Mouse (Mus musculus): Measurements from ENCODE around the gene Madcam1. TPM values are rescaled to one million over a fixed set of nuclear protein-coding genes. Genes with fewer than 3 reads are reported as not detected.

Gene Madcam1
- total and polyA plus RNA-seq, 2 experiments from 2014 or later, result 1.3 to 1.9 TPM

- Histone ChIP-seq H3K27ac (ENCODE audit: low read depth, low read length) (no peak overlapping the region), H3K9me3 (ENCODE audit: low read length) (no peaks in the 10 kb centered on the region), H3K4me2 (ENCODE audit: low read depth, low read length, poor library complexity, severe bottlenecking) (no peak overlapping the region), H3K9ac (replicated peaks; ENCODE audit: low read length, poor library complexity, severe bottlenecking) (no peak overlapping the region), H3K4me1 (ENCODE audit: insufficient read depth, low read length) (no peaks in the 10 kb centered on the region; the same call in 1 of the 2 replicates), H3K4me3 (ENCODE audit: low read depth, low read length) (no peak overlapping the region), H3K27me3 (ENCODE audit: insufficient read depth, low read length) (no peaks in the 10 kb centered on the region), H3K36me3 (ENCODE audit: insufficient read depth, low read length) (peaks cover 33% of the 10 kb centered on the region)
- 84% methylated on average over 1 of the region's 1 CpGs for WGBS
- DNase-seq (ENCODE audit: low spot score), result no peak
- TF ChIP-seq CTCF (IDR thresholded peaks at IDR 0.05), result peak; percentile 50
- ATAC-seq (ENCODE audit: low FRiP score), result no peak
Measured at GRCm38 (mm10) chr10:79712029-79712428, 47.7 kb downstream of the Madcam1 start.

- 13% methylated on average over 4 of the region's 6 CpGs for WGBS
Measured at GRCm38 (mm10) chr10:79712499-79713126, 48.3 kb downstream of the Madcam1 start.

GRCm38 (mm10) chr10:79713163-79713562, 48.8 kb downstream of the Madcam1 start:
- Histone ChIP-seq H3K4me3 (ENCODE audit: low read depth, low read length) (no peak overlapping the region), H3K36me3 (ENCODE audit: insufficient read depth, low read length) (peaks cover 33% of the 10 kb centered on the region), H3K27me3 (ENCODE audit: insufficient read depth, low read length) (no peaks in the 10 kb centered on the region), H3K9ac (replicated peaks; ENCODE audit: low read length, poor library complexity, severe bottlenecking) (no peak overlapping the region), H3K4me2 (ENCODE audit: low read depth, low read length, poor library complexity, severe bottlenecking) (no peak overlapping the region), H3K27ac (ENCODE audit: low read depth, low read length) (no peak overlapping the region), H3K9me3 (ENCODE audit: low read length) (no peaks in the 10 kb centered on the region), H3K4me1 (ENCODE audit: insufficient read depth, low read length) (no peaks in the 10 kb centered on the region; the same call in 1 of the 2 replicates)
- DNase-seq (ENCODE audit: low spot score) (no peak), ATAC-seq (ENCODE audit: low FRiP score) (no peak)
- WGBS, result 15% methylated on average over 1 of the region's 1 CpGs
- no peak for TF ChIP-seq CTCF (IDR thresholded peaks at IDR 0.05)

More at GRCm38 (mm10) chr10:79712499-79713126, 48.3 kb downstream of the Madcam1 start:
- DNase-seq (ENCODE audit: low spot score), result peak; percentile 87
- ATAC-seq (ENCODE audit: low FRiP score), result no peak
- Histone ChIP-seq H3K36me3 (ENCODE audit: insufficient read depth, low read length) (peaks cover 33% of the 10 kb centered on the region), H3K4me3 (ENCODE audit: low read depth, low read length) (no peak overlapping the region), H3K4me1 (ENCODE audit: insufficient read depth, low read length) (no peaks in the 10 kb centered on the region; the same call in 1 of the 2 replicates), H3K9ac (replicated peaks; ENCODE audit: low read length, poor library complexity, severe bottlenecking) (no peak overlapping the region), H3K4me2 (ENCODE audit: low read depth, low read length, poor library complexity, severe bottlenecking) (no peak overlapping the region), H3K9me3 (ENCODE audit: low read length) (no peaks in the 10 kb centered on the region), H3K27ac (ENCODE audit: low read depth, low read length) (no peak overlapping the region), H3K27me3 (ENCODE audit: insufficient read depth, low read length) (no peaks in the 10 kb centered on the region)
- peak; percentile 79 for TF ChIP-seq CTCF (IDR thresholded peaks at IDR 0.05)

- no peak for ATAC-seq (ENCODE audit: low FRiP score)
- H3K27ac ChIP-seq (ENCODE audit: low read depth, low read length), result no peak overlapping the region
- H3K9ac ChIP-seq (replicated peaks; ENCODE audit: low read length, poor library complexity, severe bottlenecking), result no peak overlapping the region
- H3K9me3 ChIP-seq (ENCODE audit: low read length), result no peaks in the 10 kb centered on the region
- no peaks in the 10 kb centered on the region for H3K27me3 ChIP-seq (ENCODE audit: insufficient read depth, low read length)
- no peak for TF ChIP-seq CTCF (IDR thresholded peaks at IDR 0.05)
- 63% methylated on average over 4 of the region's 4 CpGs for WGBS
- DNase-seq (ENCODE audit: low spot score), result peak; percentile 53
- H3K36me3 ChIP-seq (ENCODE audit: insufficient read depth, low read length), result peaks cover 19% of the 10 kb centered on the region
- H3K4me3 ChIP-seq (ENCODE audit: low read depth, low read length), result no peak overlapping the region
- H3K4me2 ChIP-seq (ENCODE audit: low read depth, low read length, poor library complexity, severe bottlenecking), result no peak overlapping the region
- no peaks in the 10 kb centered on the region; the same call in 1 of the 2 replicates for H3K4me1 ChIP-seq (ENCODE audit: insufficient read depth, low read length)
Measured at GRCm38 (mm10) chr10:79714996-79715395, 50.6 kb downstream of the Madcam1 start.

GRCm38 (mm10) chr10:79716254-79716987, 52.1 kb downstream of the Madcam1 start, which contains the start of gene Hcn2:
Gene Hcn2, plus strand, starts transcription at chr10:79716634.
- Histone ChIP-seq H3K36me3 (ENCODE audit: insufficient read depth, low read length) (peaks cover 5% of the 10 kb centered on the region), H3K4me2 (ENCODE audit: low read depth, low read length, poor library complexity, severe bottlenecking) (peak within 1 kb of the TSS; percentile 66), H3K9me3 (ENCODE audit: low read length) (no peaks in the 10 kb centered on the region), H3K27me3 (ENCODE audit: insufficient read depth, low read length) (no peaks in the 10 kb centered on the region), H3K4me3 (ENCODE audit: low read depth, low read length) (peak within 1 kb of the TSS; percentile 83), H3K9ac (replicated peaks; ENCODE audit: low read length, poor library complexity, severe bottlenecking) (peak within 1 kb of the TSS; percentile 84), H3K4me1 (ENCODE audit: insufficient read depth, low read length) (no peaks in the 10 kb centered on the region; the same call in 1 of the 2 replicates), H3K27ac (ENCODE audit: low read depth, low read length) (peak within 1 kb of the TSS; percentile 63)
- no peak for TF ChIP-seq CTCF (IDR thresholded peaks at IDR 0.05)
- ATAC-seq (ENCODE audit: low FRiP score) (peak; percentile 55), DNase-seq (ENCODE audit: low spot score) (no peak)
- 2% methylated on average over 34 of the region's 91 CpGs for WGBS

GRCm38 (mm10) chr10:79716988-79717355, 52.6 kb downstream of the Madcam1 start:
- TF ChIP-seq CTCF (IDR thresholded peaks at IDR 0.05), result no peak
- peak overlapping the region; percentile 83 for H3K4me3 ChIP-seq (ENCODE audit: low read depth, low read length)
- no peaks in the 10 kb centered on the region for H3K9me3 ChIP-seq (ENCODE audit: low read length)
- H3K27ac ChIP-seq (ENCODE audit: low read depth, low read length), result peak overlapping the region; percentile 63
- no peaks in the 10 kb centered on the region for H3K27me3 ChIP-seq (ENCODE audit: insufficient read depth, low read length)
- no peak for DNase-seq (ENCODE audit: low spot score)
- H3K36me3 ChIP-seq (ENCODE audit: insufficient read depth, low read length), result no peaks in the 10 kb centered on the region
- H3K9ac ChIP-seq (replicated peaks; ENCODE audit: low read length, poor library complexity, severe bottlenecking), result peak overlapping the region; percentile 84
- peak; percentile 20 for ATAC-seq (ENCODE audit: low FRiP score)
- peak overlapping the region; percentile 66 for H3K4me2 ChIP-seq (ENCODE audit: low read depth, low read length, poor library complexity, severe bottlenecking)
- 2% methylated on average over 21 of the region's 44 CpGs for WGBS
- H3K4me1 ChIP-seq (ENCODE audit: insufficient read depth, low read length), result no peaks in the 10 kb centered on the region; the same call in 1 of the 2 replicates

Data from midbrain, postnatal 0 days (tissue).